Mouse (Mus musculus) intestine, embryonic 14.5 days (tissue): ENCODE results near the gene Adcy5. TPM values are rescaled to one million over a fixed set of nuclear protein-coding genes. Genes with fewer than 3 reads are reported as not detected.

ENCODE experiments used
- ATAC-seq: fragments of 200-750 bp; cut with Nextera tagmentation; replicated peaks from 2 replicates; pipeline ENCODE4 v1.8.0; 2017; ENCODE audit warnings: low read depth, moderate number of reproducible peaks, moderate TSS enrichment, moderate library complexity; ENCODE audit not compliant: low FRiP score, low TSS enrichment
- DNase-seq: peaks from one replicate; pipeline ENCODE4 v3.0.0-alpha.2; 2018; ENCODE audit warnings: low spot score
- H3K27ac ChIP-seq: fragments of 300-500 bp; sonication (generic); 2 replicates; pipeline ENCODE4 v1.5.1; 2014; ENCODE audit warnings: low read depth, mild to moderate bottlenecking, control low read depth
- H3K27me3 ChIP-seq: fragments of 300-500 bp; sonication (generic); replicated peaks from 2 replicates; pipeline ENCODE4 v1.6.1; 2014; ENCODE audit warnings: low read length, control low read depth; ENCODE audit not compliant: control insufficient read depth, insufficient read depth
- H3K36me3 ChIP-seq: fragments of 300-500 bp; sonication (generic); 2 replicates; pipeline ENCODE4 v1.6.1; 2014; ENCODE audit warnings: low read length, control low read depth; ENCODE audit not compliant: control insufficient read depth, insufficient read depth
- H3K4me1 ChIP-seq: fragments of 300-500 bp; sonication (generic); replicated peaks from 2 replicates; pipeline ENCODE4 v1.6.1; 2014; ENCODE audit warnings: low read length, control low read depth, mixed read lengths; ENCODE audit not compliant: control insufficient read depth, insufficient read depth
- H3K4me2 ChIP-seq: fragments of 300-500 bp; sonication (generic); 2 replicates; pipeline ENCODE4 v1.6.1; 2014; ENCODE audit warnings: low read length
- H3K4me3 ChIP-seq: fragments of 300-500 bp; sonication (generic); 2 replicates; pipeline ENCODE4 v1.5.1; 2014; ENCODE audit warnings: low read depth, low read length, control low read depth, mixed read lengths
- H3K9ac ChIP-seq: fragments of 300-500 bp; sonication (generic); 2 replicates; pipeline ENCODE4 v1.6.1; 2014; ENCODE audit warnings: mild to moderate bottlenecking, low read length
- H3K9me3 ChIP-seq: fragments of 300-500 bp; sonication (generic); 2 replicates; pipeline ENCODE4 v1.6.1; 2016; ENCODE audit warnings: low read length, control low read depth; ENCODE audit not compliant: control insufficient read depth
- WGBS: fragments of 180-500 bp; shearing (Covaris S2); extraction: QIAGEN DNeasy Blood & Tissue Kit; methylation state at CpG from one replicate; pipeline ENCODE4 v1.1.7; 2014; 5-methylcytosine and 5-hydroxymethylcytosine counted together
- polyA plus RNA-seq: library from polyadenylated mRNA; unstranded; fragments of >200 nt; fragmentation: Nextera tagmentation; extraction: Ambion mirVana; gene quantifications from 2 replicates; pipeline ENCODE4 v1.2.1, GENCODE M21; 2014

Adcy5 gene
- polyA plus RNA-seq, 1 experiment from 2014 or later: 3.9 TPM

DNA sequence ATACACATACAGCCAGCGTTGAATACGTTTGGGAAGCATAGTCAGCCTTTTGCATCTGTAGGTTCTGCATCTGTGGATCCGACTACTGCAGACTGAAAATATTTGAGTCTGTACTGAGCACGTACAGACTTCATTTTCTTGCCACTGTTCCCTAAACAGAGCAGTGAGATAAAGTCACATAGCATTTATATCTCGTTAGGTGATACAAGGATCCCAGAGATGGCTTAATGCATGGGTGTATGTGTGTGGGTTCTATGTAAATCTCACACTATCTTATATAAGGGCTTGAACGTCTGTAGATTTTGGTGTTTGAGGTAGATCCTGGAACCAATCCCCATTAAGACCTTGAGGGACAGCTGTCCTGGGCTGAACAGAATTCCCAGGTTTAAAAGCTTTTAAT is 10.7 kb downstream of the Adcy5 start:
- Histone ChIP-seq H3K9me3 (no peaks in the 10 kb centered on the region), H3K27me3 (no peaks in the 10 kb centered on the region), H3K27ac (no peak overlapping the region), H3K9ac (no peak overlapping the region), H3K4me2 (no peak overlapping the region), H3K4me3 (no peak overlapping the region), H3K36me3 (no peaks in the 10 kb centered on the region), H3K4me1 (peaks cover 12% of the 10 kb centered on the region)
- DNase-seq: no peak
- 81% methylated on average over 6 of the region's 6 CpGs for WGBS
- no peak for ATAC-seq

- H3K4me1 ChIP-seq: peaks cover 8% of the 10 kb centered on the region
- ATAC-seq (no peak), DNase-seq (no peak)
- H3K36me3 ChIP-seq: no peaks in the 10 kb centered on the region
- H3K4me2 ChIP-seq: no peak overlapping the region
- 79% methylated on average over 3 of the region's 3 CpGs for WGBS
- H3K9me3 ChIP-seq: no peaks in the 10 kb centered on the region
- H3K9ac ChIP-seq: no peak overlapping the region
- H3K4me3 ChIP-seq: no peak overlapping the region
- no peak overlapping the region for H3K27ac ChIP-seq
- no peaks in the 10 kb centered on the region for H3K27me3 ChIP-seq
Observed at GRCm38 (mm10) chr16:35165788-35166187, 11.1 kb downstream of the Adcy5 start.

GRCm38 (mm10) chr16:35169431-35169830 is 14.8 kb downstream of the Adcy5 start:
- H3K36me3 ChIP-seq: no peaks in the 10 kb centered on the region
- no peak overlapping the region for H3K4me2 ChIP-seq
- WGBS: 71% methylated on average over 7 of the region's 7 CpGs
- no peak overlapping the region for H3K27ac ChIP-seq
- H3K4me1 ChIP-seq: 0 out of 2 replicates have a peak, but pooled peaks cover 3% of the 10 kb centered on the region
- H3K9ac ChIP-seq: no peak overlapping the region
- ATAC-seq: no peak
- no peak for DNase-seq
- no peaks in the 10 kb centered on the region for H3K27me3 ChIP-seq
- H3K4me3 ChIP-seq: no peak overlapping the region
- H3K9me3 ChIP-seq: no peaks in the 10 kb centered on the region

DNA sequence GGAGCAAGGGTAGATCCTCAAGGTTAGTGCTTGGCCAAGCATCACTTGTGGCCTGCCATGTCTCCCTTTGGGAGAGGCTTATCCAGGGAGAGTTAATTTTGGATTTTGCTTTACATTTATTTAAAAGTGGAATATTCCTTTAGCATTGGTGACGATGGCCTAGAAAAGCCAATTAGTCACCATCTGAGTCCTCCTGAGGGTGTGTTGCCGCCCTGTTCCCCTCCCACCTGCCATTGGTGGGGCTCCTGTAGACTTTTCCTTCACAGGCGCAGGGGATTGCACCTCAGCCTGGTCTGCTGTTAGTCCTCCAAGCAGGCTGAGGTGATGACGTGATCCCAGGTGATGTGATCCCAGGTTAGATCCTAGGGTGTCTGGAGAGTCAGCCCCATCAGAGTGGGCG is 17.5 kb downstream of the Adcy5 start:
- Histone ChIP-seq H3K4me2 (no peak overlapping the region), H3K9ac (no peak overlapping the region), H3K27me3 (no peaks in the 10 kb centered on the region), H3K9me3 (no peaks in the 10 kb centered on the region), H3K27ac (no peak overlapping the region), H3K4me1 (no peaks in the 10 kb centered on the region), H3K4me3 (no peak overlapping the region), H3K36me3 (no peaks in the 10 kb centered on the region)
- DNase-seq: no peak
- ATAC-seq: no peak
- WGBS: 95% methylated on average over 5 of the region's 5 CpGs

GRCm38 (mm10) chr16:35178516-35178915 is 23.8 kb downstream of the Adcy5 start:
- WGBS: 72% methylated on average over 3 of the region's 3 CpGs
- H3K9ac ChIP-seq: no peak overlapping the region
- DNase-seq (no peak), ATAC-seq (no peak)
- H3K4me2 ChIP-seq: no peak overlapping the region
- H3K9me3 ChIP-seq: no peaks in the 10 kb centered on the region
- no peaks in the 10 kb centered on the region for H3K36me3 ChIP-seq
- H3K4me1 ChIP-seq: peaks cover 8% of the 10 kb centered on the region; the same call in 1 of the 2 replicates
- H3K4me3 ChIP-seq: no peak overlapping the region
- no peaks in the 10 kb centered on the region for H3K27me3 ChIP-seq
- H3K27ac ChIP-seq: no peak overlapping the region

- H3K9me3 ChIP-seq: no peaks in the 10 kb centered on the region
- no peaks in the 10 kb centered on the region for H3K36me3 ChIP-seq
- 44% methylated on average over 8 of the region's 8 CpGs for WGBS
- H3K4me1 ChIP-seq: peaks cover 8% of the 10 kb centered on the region; the same call in 1 of the 2 replicates
- ATAC-seq (no peak), DNase-seq (no peak)
- H3K27ac ChIP-seq: no peak overlapping the region
- no peak overlapping the region for H3K4me3 ChIP-seq
- no peak overlapping the region for H3K9ac ChIP-seq
- no peak overlapping the region for H3K4me2 ChIP-seq
- H3K27me3 ChIP-seq: no peaks in the 10 kb centered on the region
Observed at GRCm38 (mm10) chr16:35179082-35179481, 24.4 kb downstream of the Adcy5 start.

DNA sequence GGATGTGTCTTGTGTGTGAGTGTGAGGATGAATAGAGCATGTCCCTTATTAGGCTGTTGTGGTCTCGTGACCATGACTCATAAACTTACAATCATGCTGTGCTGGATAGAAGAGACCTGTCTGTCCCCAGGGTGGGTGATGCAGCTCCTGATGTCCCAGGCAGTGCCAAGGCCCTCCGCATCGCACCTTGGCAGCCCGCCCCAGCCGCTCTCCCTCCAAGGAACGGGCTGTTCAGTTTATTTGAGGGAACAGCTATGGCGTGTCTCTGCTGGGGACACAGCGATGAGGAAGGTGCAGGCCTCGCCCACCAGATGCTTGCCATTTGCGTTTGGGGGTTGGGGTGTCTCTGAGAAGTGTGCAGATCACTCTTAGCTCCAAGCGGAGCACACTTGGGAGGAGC is 28.5 kb downstream of the Adcy5 start:
- H3K4me2 ChIP-seq: no peak overlapping the region
- no peaks in the 10 kb centered on the region for H3K36me3 ChIP-seq
- H3K27me3 ChIP-seq: no peaks in the 10 kb centered on the region
- DNase-seq: no peak
- 72% methylated on average over 11 of the region's 11 CpGs for WGBS
- peaks cover 8% of the 10 kb centered on the region; the same call in 1 of the 2 replicates for H3K4me1 ChIP-seq
- no peak overlapping the region for H3K4me3 ChIP-seq
- H3K9me3 ChIP-seq: 0 out of 2 replicates have a peak, but pooled peaks cover 3% of the 10 kb centered on the region
- no peak for ATAC-seq
- no peak overlapping the region for H3K9ac ChIP-seq
- no peak overlapping the region for H3K27ac ChIP-seq

DNA sequence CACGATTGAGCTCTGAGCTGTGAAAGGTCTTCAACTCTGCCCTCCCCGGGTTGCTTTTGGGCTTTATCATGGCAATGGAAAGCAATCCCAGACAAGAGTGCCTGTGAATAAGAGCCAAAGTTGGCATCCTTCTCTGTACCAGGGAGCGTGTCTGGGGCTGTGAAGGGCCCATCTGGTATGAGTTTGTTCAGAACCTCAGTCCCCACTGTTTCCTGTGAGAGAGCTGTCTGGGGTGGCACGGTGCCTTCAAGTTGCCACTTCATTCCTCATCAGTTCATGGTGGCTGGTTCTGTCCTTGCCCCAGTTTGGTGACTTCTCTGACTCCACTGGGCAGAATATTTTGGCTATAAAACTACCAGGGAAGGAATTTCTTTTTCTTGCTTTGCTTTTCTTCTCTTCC is 33.4 kb downstream of the Adcy5 start:
- no peak overlapping the region for H3K4me2 ChIP-seq
- ATAC-seq (no peak), DNase-seq (no peak)
- H3K4me1 ChIP-seq: peaks cover 13% of the 10 kb centered on the region
- H3K36me3 ChIP-seq: no peaks in the 10 kb centered on the region
- 0 out of 2 replicates have a peak, but pooled peaks cover 3% of the 10 kb centered on the region for H3K9me3 ChIP-seq
- whole genome bisulfite sequencing: 94% methylated on average over 4 of the region's 4 CpGs
- H3K27me3 ChIP-seq: no peaks in the 10 kb centered on the region
- H3K4me3 ChIP-seq: no peak overlapping the region
- no peak overlapping the region for H3K9ac ChIP-seq
- H3K27ac ChIP-seq: no peak overlapping the region

DNA sequence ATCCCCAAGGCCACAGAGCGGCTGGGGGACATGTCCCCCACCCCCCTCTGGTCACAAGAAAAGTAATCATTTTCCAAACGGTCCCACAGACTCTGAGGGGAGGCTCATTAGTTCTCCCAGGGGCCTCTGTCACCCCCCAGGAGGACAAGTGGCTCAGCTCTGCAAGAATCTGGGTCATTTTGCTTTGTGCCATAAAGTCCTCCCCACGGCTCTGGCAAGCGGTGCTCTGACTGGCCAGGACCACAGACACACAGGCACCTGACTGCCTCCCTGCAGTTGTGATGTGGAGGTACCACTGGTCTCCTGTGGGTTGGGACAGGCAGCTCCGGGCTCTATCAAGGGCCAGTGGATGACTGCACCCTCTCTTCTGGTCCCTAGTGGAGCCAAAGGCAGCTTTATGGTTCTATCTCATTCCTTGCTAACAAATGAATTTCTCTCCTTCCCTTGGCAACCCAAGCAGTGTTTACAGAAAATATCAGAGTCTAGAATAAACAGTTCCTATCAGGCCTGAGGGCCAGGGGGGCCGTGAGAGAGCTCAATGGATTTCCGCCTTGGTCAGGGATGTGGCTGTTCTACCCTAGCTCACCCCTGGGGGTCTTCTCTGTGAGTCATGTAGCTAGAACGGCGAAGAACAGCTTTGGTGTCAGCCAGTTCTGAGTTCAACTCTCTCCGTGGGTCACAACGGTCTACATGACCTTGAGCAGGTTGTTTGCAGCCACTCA is 34.9 kb downstream of the Adcy5 start:
- ATAC-seq (no peak), DNase-seq (no peak)
- no peaks in the 10 kb centered on the region for H3K36me3 ChIP-seq
- H3K4me1 ChIP-seq: peaks cover 20% of the 10 kb centered on the region
- H3K9me3 ChIP-seq: 0 out of 2 replicates have a peak, but pooled peaks cover 3% of the 10 kb centered on the region
- no peak overlapping the region for H3K27ac ChIP-seq
- 50% methylated on average over 11 of the region's 11 CpGs for WGBS
- no peak overlapping the region for H3K9ac ChIP-seq
- H3K27me3 ChIP-seq: no peaks in the 10 kb centered on the region
- H3K4me2 ChIP-seq: no peak overlapping the region
- no peak overlapping the region for H3K4me3 ChIP-seq
